Mouse (Mus musculus) ES-Bruce4 (cell line): ENCODE results near the gene Sptbn4.

Source experiments
- CTCF ChIP-seq: IDR thresholded peaks from one replicate; pipeline ENCODE4 v1.8.1; 2011; ENCODE audit warnings: low read depth, low read length
- EP300 ChIP-seq: IDR thresholded peaks from 2 replicates; pipeline ENCODE4 v1.6.1; 2011; ENCODE audit warnings: low read depth, low read length; ENCODE audit not compliant: insufficient read depth
- POLR2A ChIP-seq: IDR thresholded peaks from one replicate; pipeline ENCODE4 v1.8.1; 2011; ENCODE audit warnings: low read length; ENCODE audit not compliant: insufficient read depth

DNA sequence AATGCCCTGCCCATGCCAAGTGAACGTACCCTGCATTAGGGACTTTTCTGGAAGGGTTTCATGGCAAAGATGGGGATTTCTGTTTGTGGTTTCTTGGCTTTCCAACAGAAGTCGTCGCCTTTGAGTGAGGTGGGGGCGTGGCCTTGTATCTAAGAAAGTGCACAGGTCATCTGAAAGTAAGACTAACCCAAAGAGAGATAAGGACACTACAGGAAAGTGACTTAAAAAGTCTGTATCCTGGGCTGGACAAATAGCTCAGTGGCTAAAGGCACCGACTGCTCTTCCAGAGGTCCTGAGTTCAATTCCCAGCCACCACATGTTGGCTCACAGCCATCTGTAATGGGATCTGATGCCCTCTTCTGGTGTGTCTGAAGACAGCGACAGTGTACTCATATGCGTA is 31.1 kb upstream of the Sptbn4 start:
- no peak for TF ChIP-seq POLR2A
- no peak for TF ChIP-seq CTCF
- no peak for TF ChIP-seq EP300
